Mouse (Mus musculus): ENCODE data around the gene Gm47985. TPM values are rescaled to one million over a fixed set of nuclear protein-coding genes. Genes with fewer than 3 reads are reported as not detected.
A peak's percentile ranks its signal among the peaks of the same experiment; 100 is the strongest.

Gene Gm47985
- polyA plus RNA-seq, 1 experiment from 2014 or later, result 0.60 TPM

GRCm38 (mm10) chr1:151220098-151220497 is 37.8 kb downstream of the Gm47985 start:
- DNase-seq (no peak), ATAC-seq (no peak)
- Histone ChIP-seq H3K4me1 (ENCODE audit: insufficient read depth) (peaks cover 16% of the 10 kb centered on the region), H3K36me3 (replicated peaks; ENCODE audit: insufficient read depth, low read length) (no peaks in the 10 kb centered on the region), H3K9ac (replicated peaks) (no peak overlapping the region), H3K9me3 (ENCODE audit: low read length) (no peaks in the 10 kb centered on the region), H3K27me3 (ENCODE audit: insufficient read depth, low read length) (no peaks in the 10 kb centered on the region), H3K4me2 (ENCODE audit: low read depth, low read length) (no peak overlapping the region), H3K27ac (ENCODE audit: low read depth) (no peak overlapping the region), H3K4me3 (ENCODE audit: low read depth, low read length) (no peak overlapping the region)
- WGBS (ENCODE audit: insufficient replicate concordance), result 84% methylated on average over 7 of the region's 7 CpGs
- no peak for TF ChIP-seq EP300 (IDR thresholded peaks at IDR 0.05; ENCODE audit: low read depth)
- TF ChIP-seq CTCF (IDR thresholded peaks at IDR 0.05; ENCODE audit: low read depth), result no peak

DNA sequence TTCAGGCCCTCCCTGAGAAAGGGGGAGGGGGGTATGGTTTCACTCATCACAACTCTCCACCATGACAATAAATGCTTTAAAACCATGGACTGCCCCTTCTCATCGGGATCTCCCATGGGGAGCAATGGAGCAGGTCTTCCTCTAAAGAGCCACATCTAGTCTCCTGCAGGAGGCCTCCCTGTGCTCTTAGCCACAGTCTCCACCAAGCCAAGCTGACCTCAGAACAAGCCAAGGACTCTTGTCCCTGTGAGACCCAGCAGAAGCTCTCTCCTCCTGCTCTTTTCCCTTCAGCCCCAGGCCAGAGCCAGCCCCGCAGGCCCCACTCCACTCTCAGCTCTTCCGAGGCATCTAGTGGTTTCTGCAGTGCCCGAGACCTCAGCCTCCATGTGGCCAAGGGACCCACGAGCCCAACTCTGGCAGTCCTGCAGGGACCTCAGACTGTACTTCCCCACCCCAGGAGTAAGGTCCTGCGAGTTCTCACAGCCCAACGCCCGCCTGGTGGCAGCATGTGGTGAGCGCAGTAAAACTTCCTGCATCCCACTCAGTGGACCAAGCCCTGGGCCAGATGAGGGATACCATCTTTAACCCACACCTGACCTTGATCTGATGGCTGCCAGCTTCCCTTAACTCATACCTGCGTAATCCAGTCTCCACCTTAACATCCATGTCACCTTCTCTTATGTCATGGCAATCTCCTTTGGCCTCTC is 40.4 kb downstream of the Gm47985 start:
- 78% methylated on average over 10 of the region's 10 CpGs for WGBS (ENCODE audit: insufficient replicate concordance)
- H3K36me3 ChIP-seq (replicated peaks; ENCODE audit: insufficient read depth, low read length), result no peaks in the 10 kb centered on the region
- 0 out of 2 replicates have a peak, but pooled peaks have one; percentile 10 for TF ChIP-seq CTCF (IDR thresholded peaks at IDR 0.05; ENCODE audit: low read depth)
- no peak for TF ChIP-seq EP300 (IDR thresholded peaks at IDR 0.05; ENCODE audit: low read depth)
- no peak overlapping the region for H3K9ac ChIP-seq (replicated peaks)
- DNase-seq (no peak), ATAC-seq (no peak)
- H3K4me3 ChIP-seq (ENCODE audit: low read depth, low read length), result no peak overlapping the region
- no peak overlapping the region for H3K4me2 ChIP-seq (ENCODE audit: low read depth, low read length)
- no peak overlapping the region for H3K27ac ChIP-seq (ENCODE audit: low read depth)
- peaks cover 2% of the 10 kb centered on the region for H3K4me1 ChIP-seq (ENCODE audit: insufficient read depth)
- H3K27me3 ChIP-seq (ENCODE audit: insufficient read depth, low read length), result no peaks in the 10 kb centered on the region
- no peaks in the 10 kb centered on the region for H3K9me3 ChIP-seq (ENCODE audit: low read length)

- no peak for DNase-seq
- H3K4me2 ChIP-seq (ENCODE audit: low read depth, low read length), result no peak overlapping the region
- no peaks in the 10 kb centered on the region for H3K9me3 ChIP-seq (ENCODE audit: low read length)
- H3K27me3 ChIP-seq (ENCODE audit: insufficient read depth, low read length), result no peaks in the 10 kb centered on the region
- H3K36me3 ChIP-seq (replicated peaks; ENCODE audit: insufficient read depth, low read length), result no peaks in the 10 kb centered on the region
- no peak for TF ChIP-seq CTCF (IDR thresholded peaks at IDR 0.05; ENCODE audit: low read depth)
- no peak for TF ChIP-seq EP300 (IDR thresholded peaks at IDR 0.05; ENCODE audit: low read depth)
- H3K4me1 ChIP-seq (ENCODE audit: insufficient read depth), result no peaks in the 10 kb centered on the region; the same call in 1 of the 2 replicates
- no peak for ATAC-seq
- 60% methylated on average over 1 of the region's 1 CpGs for WGBS (ENCODE audit: insufficient replicate concordance)
- no peak overlapping the region for H3K9ac ChIP-seq (replicated peaks)
- no peak overlapping the region for H3K4me3 ChIP-seq (ENCODE audit: low read depth, low read length)
- H3K27ac ChIP-seq (ENCODE audit: low read depth), result no peak overlapping the region
Measured at GRCm38 (mm10) chr1:151223377-151223776, 41.0 kb downstream of the Gm47985 start.

DNA sequence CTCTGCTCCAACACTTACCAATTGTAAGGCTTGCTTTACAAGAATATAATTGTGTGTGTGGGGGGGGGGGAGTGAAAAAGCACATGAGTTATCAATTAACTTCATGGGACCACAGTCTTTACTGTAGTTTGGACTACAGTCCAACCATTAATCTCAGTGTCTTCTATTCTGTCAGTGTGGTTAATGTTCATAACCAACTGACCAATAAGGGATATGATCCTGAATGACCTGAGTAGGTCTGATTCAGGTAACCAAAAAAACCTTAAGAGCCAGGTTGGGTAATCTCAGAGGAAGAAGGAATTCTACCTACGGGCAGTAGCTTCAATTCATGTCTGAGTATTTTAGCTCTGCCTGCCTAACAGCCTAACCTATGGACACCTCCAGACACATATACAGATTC is 42.2 kb downstream of the Gm47985 start:
- 71% methylated on average over 1 of the region's 1 CpGs for WGBS (ENCODE audit: insufficient replicate concordance)
- no peak for TF ChIP-seq EP300 (IDR thresholded peaks at IDR 0.05; ENCODE audit: low read depth)
- TF ChIP-seq CTCF (IDR thresholded peaks at IDR 0.05; ENCODE audit: low read depth), result no peak
- DNase-seq, result no peak

GRCm38 (mm10) chr1:151227506-151227905 is 45.2 kb downstream of the Gm47985 start:
- no peak for TF ChIP-seq CTCF (IDR thresholded peaks at IDR 0.05; ENCODE audit: low read depth)
- no peak for TF ChIP-seq EP300 (IDR thresholded peaks at IDR 0.05; ENCODE audit: low read depth)
- no peak overlapping the region for H3K27ac ChIP-seq (ENCODE audit: low read depth)
- no peaks in the 10 kb centered on the region for H3K27me3 ChIP-seq (ENCODE audit: insufficient read depth, low read length)
- H3K4me2 ChIP-seq (ENCODE audit: low read depth, low read length), result no peak overlapping the region
- no peak overlapping the region for H3K4me3 ChIP-seq (ENCODE audit: low read depth, low read length)
- WGBS (ENCODE audit: insufficient replicate concordance), result 70% methylated on average over 8 of the region's 8 CpGs
- H3K4me1 ChIP-seq (ENCODE audit: insufficient read depth), result no peaks in the 10 kb centered on the region; the same call in 1 of the 2 replicates
- no peak overlapping the region for H3K9ac ChIP-seq (replicated peaks)
- H3K9me3 ChIP-seq (ENCODE audit: low read length), result no peaks in the 10 kb centered on the region
- ATAC-seq (no peak), DNase-seq (no peak)
- no peaks in the 10 kb centered on the region for H3K36me3 ChIP-seq (replicated peaks; ENCODE audit: insufficient read depth, low read length)

More for the DNA sequence above, 42.2 kb downstream of the Gm47985 start:
- Histone ChIP-seq H3K27me3 (ENCODE audit: insufficient read depth, low read length) (no peaks in the 10 kb centered on the region), H3K4me2 (ENCODE audit: low read depth, low read length) (no peak overlapping the region), H3K4me1 (ENCODE audit: insufficient read depth) (no peaks in the 10 kb centered on the region; the same call in 1 of the 2 replicates), H3K27ac (ENCODE audit: low read depth) (no peak overlapping the region), H3K9me3 (ENCODE audit: low read length) (no peaks in the 10 kb centered on the region), H3K9ac (replicated peaks) (no peak overlapping the region), H3K36me3 (replicated peaks; ENCODE audit: insufficient read depth, low read length) (no peaks in the 10 kb centered on the region), H3K4me3 (ENCODE audit: low read depth, low read length) (no peak overlapping the region)
- no peak for ATAC-seq

DNA sequence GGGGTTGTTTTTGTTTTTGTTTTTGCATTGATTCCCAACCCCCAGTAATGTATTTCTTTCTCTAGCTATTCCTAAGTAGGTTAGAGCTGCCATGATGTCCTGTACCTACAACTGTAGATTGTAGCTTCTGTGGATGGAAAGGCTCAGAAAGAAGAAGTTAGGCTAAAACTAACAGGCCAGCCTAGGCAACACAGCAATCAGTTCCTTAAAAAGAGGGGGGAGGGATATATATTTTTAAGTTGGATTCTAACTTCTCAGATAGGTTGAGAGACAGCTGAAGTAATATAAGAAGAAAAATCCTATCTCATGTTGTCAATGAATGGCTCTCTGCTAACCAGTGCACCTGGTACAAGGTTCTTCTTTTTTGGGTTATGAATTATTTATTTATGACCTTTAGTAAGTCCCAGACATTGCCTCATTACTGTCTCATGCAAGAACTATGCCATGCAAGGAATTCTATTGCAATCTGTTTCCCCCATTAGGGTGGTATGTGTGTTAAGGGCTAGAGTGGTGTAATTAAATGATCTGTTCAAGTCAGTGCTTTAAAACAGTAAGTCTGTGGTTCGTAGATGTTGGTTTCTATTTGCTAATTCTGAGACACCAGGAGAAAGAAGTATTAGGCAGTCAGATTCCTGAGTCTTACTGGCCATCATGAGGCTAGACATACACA is 46.1 kb downstream of the Gm47985 start:
- DNase-seq (no peak), ATAC-seq (no peak)
- Histone ChIP-seq H3K27me3 (ENCODE audit: insufficient read depth, low read length) (no peaks in the 10 kb centered on the region), H3K4me3 (ENCODE audit: low read depth, low read length) (no peak overlapping the region), H3K36me3 (replicated peaks; ENCODE audit: insufficient read depth, low read length) (no peaks in the 10 kb centered on the region), H3K4me2 (ENCODE audit: low read depth, low read length) (no peak overlapping the region), H3K9ac (replicated peaks) (no peak overlapping the region), H3K4me1 (ENCODE audit: insufficient read depth) (no peaks in the 10 kb centered on the region; the same call in 1 of the 2 replicates), H3K9me3 (ENCODE audit: low read length) (no peaks in the 10 kb centered on the region), H3K27ac (ENCODE audit: low read depth) (no peak overlapping the region)
- no peak for TF ChIP-seq CTCF (IDR thresholded peaks at IDR 0.05; ENCODE audit: low read depth)
- 71% methylated on average over 1 of the region's 1 CpGs for WGBS (ENCODE audit: insufficient replicate concordance)
